Comparison of ENCODE assay signal across 8 mouse cellular contexts in genomic region chr2:71965476-71965875, GRCm38 (mm10). TPM values are rescaled to one million over a fixed set of nuclear protein-coding genes. Genes with fewer than 3 reads are reported as not detected.
DNase-seq lines count a peak whose midpoint lies in the region; ATAC-seq and TF ChIP-seq lines count a peak whose summit lies in the region.

No protein-coding gene starts in this region.

- no peak for TF ChIP-seq EP300 in heart, postnatal 0 days (IDR thresholded peaks at IDR 0.05; ENCODE audit: low read depth)

- H3K4me3 ChIP-seq in heart, postnatal 0 days (ENCODE audit: low read depth, low read length) = no peak overlapping the region
- H3K4me3 ChIP-seq in heart, embryonic 11.5 days (ENCODE audit: low read depth, low read length) = no peak overlapping the region
- no peak overlapping the region for H3K4me3 ChIP-seq in hindbrain, embryonic 13.5 days

- no peak overlapping the region for H3K4me2 ChIP-seq in heart, postnatal 0 days (ENCODE audit: low read depth, low read length)
- H3K4me2 ChIP-seq in heart, embryonic 11.5 days = no peak overlapping the region
- H3K4me2 ChIP-seq in hindbrain, embryonic 13.5 days = no peak overlapping the region

- H3K27ac ChIP-seq in heart, postnatal 0 days (ENCODE audit: low read depth) = no peak overlapping the region
- no peak overlapping the region for H3K27ac ChIP-seq in heart, embryonic 11.5 days (ENCODE audit: low read depth, low read length)
- no peak overlapping the region for H3K27ac ChIP-seq in hindbrain, embryonic 13.5 days

- no peaks in the 10 kb centered on the region for H3K27me3 ChIP-seq in heart, postnatal 0 days (ENCODE audit: control insufficient read depth, insufficient read depth, low read length)
- no peaks in the 10 kb centered on the region for H3K27me3 ChIP-seq in heart, embryonic 11.5 days (ENCODE audit: control insufficient read depth, insufficient read depth, low read length)
- no peaks in the 10 kb centered on the region for H3K27me3 ChIP-seq in hindbrain, embryonic 13.5 days

- TF ChIP-seq CTCF in heart, postnatal 0 days (IDR thresholded peaks at IDR 0.05; ENCODE audit: low read depth) = peak; percentile 51

- ATAC-seq in heart, postnatal 0 days (ENCODE audit: insufficient read depth, low read depth) = no peak
- ATAC-seq in heart, embryonic 11.5 days (replicated peaks; ENCODE audit: insufficient number of reproducible peaks, low FRiP score, low TSS enrichment) = no peak
- peak; percentile 74; the same call in 1 of the 2 replicates for ATAC-seq in erythroblast, adult 5-6 weeks (replicated peaks; ENCODE audit: low FRiP score, poor library complexity, severe bottlenecking)
- no peak for ATAC-seq in inflammation-experienced regulatory T-cells, adult 6 months
- ATAC-seq in hindbrain, embryonic 13.5 days (ENCODE audit: low FRiP score) = no peak

- 75% methylated on average over 4 of the region's 4 CpGs for WGBS in heart, postnatal 0 days
- WGBS in heart, embryonic 11.5 days (ENCODE audit: insufficient replicate concordance) = 75% methylated on average over 4 of the region's 4 CpGs
- 94% methylated on average over 4 of the region's 4 CpGs for WGBS in hindbrain, embryonic 13.5 days

- H3K4me1 ChIP-seq in heart, postnatal 0 days (ENCODE audit: control insufficient read depth, insufficient read depth) = no peaks in the 10 kb centered on the region
- H3K4me1 ChIP-seq in heart, embryonic 11.5 days (ENCODE audit: control insufficient read depth, insufficient read depth, low read length) = no peaks in the 10 kb centered on the region
- H3K4me1 ChIP-seq in hindbrain, embryonic 13.5 days (replicated peaks) = 0 out of 2 replicates have a peak, but pooled peaks cover 4% of the 10 kb centered on the region

- H3K9ac ChIP-seq in heart, postnatal 0 days (replicated peaks; ENCODE audit: low read depth, low read length) = no peak overlapping the region
- H3K9ac ChIP-seq in heart, embryonic 11.5 days (ENCODE audit: low read depth, low read length) = no peak overlapping the region
- no peak overlapping the region for H3K9ac ChIP-seq in hindbrain, embryonic 13.5 days

- no peaks in the 10 kb centered on the region for H3K9me3 ChIP-seq in heart, postnatal 0 days (replicated peaks; ENCODE audit: control insufficient read depth, low read length)
- H3K9me3 ChIP-seq in heart, embryonic 11.5 days (replicated peaks; ENCODE audit: control insufficient read depth, low read length) = no peaks in the 10 kb centered on the region
- no peaks in the 10 kb centered on the region for H3K9me3 ChIP-seq in hindbrain, embryonic 13.5 days

- no peaks in the 10 kb centered on the region for H3K36me3 ChIP-seq in heart, postnatal 0 days (replicated peaks; ENCODE audit: control insufficient read depth, insufficient read depth, low read length)
- no peaks in the 10 kb centered on the region for H3K36me3 ChIP-seq in heart, embryonic 11.5 days (ENCODE audit: control insufficient read depth, insufficient read depth, low read length)
- H3K36me3 ChIP-seq in hindbrain, embryonic 13.5 days = no peaks in the 10 kb centered on the region

- DNase-seq in heart, postnatal 0 days (ENCODE audit: low spot score) = no peak
- peak; percentile 80 for DNase-seq in CD4-positive, CD25-positive, alpha-beta regulatory T cell, adult 2 months (ENCODE audit: low read depth, low spot score)
- DNase-seq in adrenal gland, postnatal 14 days = peak; percentile 86
- DNase-seq in naive thymus-derived CD4-positive, alpha-beta T cell, adult 2 months (ENCODE audit: low read depth) = peak; percentile 74

RNA-seq across cellular contexts. Expression of gene Rapgef4, which starts 15.6 kb away (rescaled TPM):
- 5.5 and 11.9 TPM in 2 replicates for total RNA-seq in heart, postnatal 0 days (2014; rRNA removed; ENCODE audit: low replicate concordance)
- polyA plus RNA-seq in heart, postnatal 0 days (2015; fragmentation: Nextera tagmentation; extraction: Ambion mirVana) = 5.1 and 5.3 TPM in 2 replicates
- 2.6 and 4.0 TPM in 2 replicates for polyA plus RNA-seq in heart, embryonic 11.5 days (2014; fragmentation: Nextera tagmentation; extraction: Ambion mirVana)
- 192 and 214 TPM in 2 replicates for total RNA-seq in adrenal gland, postnatal 14 days (2021)
- total RNA-seq in erythroblast, adult 5-6 weeks (2015; ENCODE audit: low replicate concordance) = 4.8 TPM in 1 of 2 replicates, not detected in the other
- not detected in 2 replicates for total RNA-seq in erythroblast, adult 5-6 weeks (2017; ENCODE audit: low replicate concordance)
- polyA plus RNA-seq in inflammation-experienced regulatory T-cells, adult 6 months (2017; shearing (Covaris generic)) = 1 to 10 TPM in 2 of 3 experiments, under 1 TPM in 1; 0.87 to 8.7 (median 8.6) TPM
- 16.7 and 17.8 TPM in 2 replicates for polyA plus RNA-seq in hindbrain, embryonic 13.5 days (2015; fragmentation: Nextera tagmentation; extraction: Ambion mirVana)
